Comparison of ENCODE assay signal across 8 mouse cellular contexts in the genomic region with DNA sequence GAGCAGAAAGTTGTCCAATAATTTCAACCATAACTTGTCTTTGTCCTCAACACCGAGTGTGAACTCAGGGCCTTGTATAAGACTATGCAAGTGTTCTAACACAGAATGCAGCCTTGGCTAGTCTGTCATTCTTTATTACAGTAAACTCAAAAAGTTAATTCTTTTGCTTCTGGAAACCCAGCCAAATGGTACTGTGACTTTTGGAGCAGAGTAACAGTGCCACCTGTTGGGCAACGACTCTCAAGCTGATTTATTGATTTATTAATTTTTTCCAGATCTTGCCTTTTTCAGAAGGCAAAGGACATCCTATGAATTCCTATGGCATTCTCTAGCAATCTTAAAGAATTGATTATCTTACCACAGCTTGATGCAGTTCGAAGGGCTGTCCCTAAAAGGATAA. TPM values are rescaled to one million over a fixed set of nuclear protein-coding genes. Genes with fewer than 3 reads are reported as not detected.
A peak's percentile ranks its signal among the peaks of the same experiment; 100 is the strongest.
DNase-seq lines count a peak whose midpoint lies in the region; ATAC-seq and TF ChIP-seq lines count a peak whose summit lies in the region.

No protein-coding gene starts in this region.

- TF ChIP-seq CTCF in intestine, postnatal 0 days (IDR thresholded peaks at IDR 0.05; ENCODE audit: low read depth) = peak; percentile 80

- H3K9me3 ChIP-seq in intestine, postnatal 0 days (ENCODE audit: control insufficient read depth) = no peaks in the 10 kb centered on the region
- no peaks in the 10 kb centered on the region for H3K9me3 ChIP-seq in intestine, embryonic 16.5 days (ENCODE audit: control insufficient read depth, low read length)

- H3K9ac ChIP-seq in intestine, postnatal 0 days (ENCODE audit: low read depth, low read length) = no peak overlapping the region
- H3K9ac ChIP-seq in intestine, embryonic 16.5 days (ENCODE audit: low read depth, low read length) = no peak overlapping the region

- no peak for ATAC-seq in intestine, postnatal 0 days
- no peak for ATAC-seq in intestine, embryonic 16.5 days
- ATAC-seq in megakaryocyte, adult 5-6 weeks (ENCODE audit: poor library complexity, severe bottlenecking) = no peak

- 37% methylated on average over 3 of the region's 3 CpGs for WGBS in intestine, postnatal 0 days
- 45% methylated on average over 3 of the region's 3 CpGs for WGBS in intestine, embryonic 16.5 days

- H3K4me1 ChIP-seq in intestine, postnatal 0 days (replicated peaks; ENCODE audit: control insufficient read depth, insufficient read depth, low read length) = no peaks in the 10 kb centered on the region
- no peaks in the 10 kb centered on the region for H3K4me1 ChIP-seq in intestine, embryonic 16.5 days (ENCODE audit: control insufficient read depth, insufficient read depth, low read length)

- H3K27ac ChIP-seq in intestine, postnatal 0 days (ENCODE audit: low read depth, low read length) = no peak overlapping the region
- no peak overlapping the region for H3K27ac ChIP-seq in intestine, embryonic 16.5 days (ENCODE audit: low read length)

- intact Hi-C loops in heart, postnatal 36 days (cut with DNase I) = loop anchor here (1.0 kb wide), 1 partner anchor 400 kb away; no protein-coding TSS in a partner anchor

- peak; percentile 9 to 16 for DNase-seq in B cell, adult 2 months
- peak; percentile 15 for DNase-seq in ZHBTc4 (ENCODE audit: low read depth, low spot score)
- peak; percentile 36 to 53 for DNase-seq in heart, postnatal 36 days
- peak; percentile 72 for DNase-seq in lung, postnatal 10 days
- DNase-seq in cerebellum, adult 9-10 months = no peak

- no peak overlapping the region for H3K4me2 ChIP-seq in intestine, postnatal 0 days (replicated peaks; ENCODE audit: low read depth)
- no peak overlapping the region for H3K4me2 ChIP-seq in intestine, embryonic 16.5 days (ENCODE audit: low read depth, low read length)

- H3K27me3 ChIP-seq in intestine, postnatal 0 days (replicated peaks; ENCODE audit: control insufficient read depth, insufficient read depth, low read length) = no peaks in the 10 kb centered on the region
- no peaks in the 10 kb centered on the region for H3K27me3 ChIP-seq in intestine, embryonic 16.5 days (replicated peaks; ENCODE audit: control insufficient read depth, insufficient read depth, low read length)

- H3K36me3 ChIP-seq in intestine, postnatal 0 days (ENCODE audit: control insufficient read depth, insufficient read depth) = no peaks in the 10 kb centered on the region
- H3K36me3 ChIP-seq in intestine, embryonic 16.5 days (ENCODE audit: control insufficient read depth, insufficient read depth, low read length) = no peaks in the 10 kb centered on the region

- no peak overlapping the region for H3K4me3 ChIP-seq in intestine, postnatal 0 days (ENCODE audit: low read depth, low read length)
- H3K4me3 ChIP-seq in intestine, embryonic 16.5 days (ENCODE audit: low read length) = no peak overlapping the region

RNA-seq across cellular contexts. Expression of a gene that starts 51.1 kb away (rescaled TPM):
- 7.2 and 7.9 TPM in 2 replicates for polyA plus RNA-seq in intestine, postnatal 0 days (2015; fragmentation: Nextera tagmentation; extraction: Ambion mirVana)
- 2.2 and 2.7 TPM in 2 replicates for polyA plus RNA-seq in intestine, embryonic 16.5 days (2015; fragmentation: Nextera tagmentation; extraction: Ambion mirVana)
- under 1 TPM in 1 of 2 experiments, not detected in 1; 0.17 TPM for total RNA-seq in heart, postnatal 36 days (2021)
- not detected in 2 replicates for total RNA-seq in megakaryocyte, adult 5-6 weeks (2015)
- total RNA-seq in megakaryocyte, adult 5-6 weeks (2017) = not detected in 2 replicates
